Mouse (Mus musculus) heart, postnatal 0 days (tissue): Measurements from ENCODE around the gene Sirt7. TPM values are rescaled to one million over a fixed set of nuclear protein-coding genes. Genes with fewer than 3 reads are reported as not detected.

Source experiments
- ATAC-seq: fragments of 200-750 bp; cut with Nextera tagmentation; 2 replicates; pipeline ENCODE4 v1.8.0; 2017; ENCODE audit warnings: low read depth, moderate number of reproducible peaks, moderate library complexity; ENCODE audit not compliant: insufficient read depth
- DNase-seq: peaks from one replicate; pipeline ENCODE4 v3.0.0-alpha.2; 2016; ENCODE audit warnings: low spot score
- H3K27ac ChIP-seq: fragments of 300-500 bp; sonication (generic); 2 replicates; pipeline ENCODE4 v1.5.1; 2014; ENCODE audit warnings: low read depth, mild to moderate bottlenecking
- H3K27me3 ChIP-seq: fragments of 300-500 bp; sonication (generic); 2 replicates; pipeline ENCODE4 v1.6.1; 2014; ENCODE audit warnings: low read length, mixed read lengths; ENCODE audit not compliant: control insufficient read depth, insufficient read depth
- H3K36me3 ChIP-seq: fragments of 300-500 bp; sonication (generic); replicated peaks from 2 replicates; pipeline ENCODE4 v1.6.1; 2014; ENCODE audit warnings: low read length, mixed read lengths; ENCODE audit not compliant: control insufficient read depth, insufficient read depth
- H3K4me1 ChIP-seq: fragments of 300-500 bp; sonication (generic); 2 replicates; pipeline ENCODE4 v1.6.1; 2014; ENCODE audit warnings: antibody characterized with exemption; ENCODE audit not compliant: control insufficient read depth, insufficient read depth
- H3K4me2 ChIP-seq: fragments of 300-500 bp; sonication (generic); 2 replicates; pipeline ENCODE4 v1.6.1; 2014; ENCODE audit warnings: low read depth, mild to moderate bottlenecking, low read length, moderate library complexity
- H3K4me3 ChIP-seq: fragments of 300-500 bp; sonication (generic); 2 replicates; pipeline ENCODE4 v1.5.1; 2014; ENCODE audit warnings: low read depth, low read length
- H3K9ac ChIP-seq: fragments of 300-500 bp; sonication (generic); replicated peaks from 2 replicates; pipeline ENCODE4 v1.6.1; 2014; ENCODE audit warnings: low read depth, low read length, mixed read lengths
- H3K9me3 ChIP-seq: fragments of 300-500 bp; sonication (generic); replicated peaks from 2 replicates; pipeline ENCODE4 v1.6.1; 2016; ENCODE audit warnings: low read length; ENCODE audit not compliant: control insufficient read depth
- CTCF ChIP-seq: IDR thresholded peaks from 2 replicates; pipeline ENCODE4 v1.5.1; 2016; ENCODE audit warnings: antibody characterized with exemption, control low read depth, low read depth
- EP300 ChIP-seq: IDR thresholded peaks from 2 replicates; pipeline ENCODE4 v1.6.1; 2016; ENCODE audit warnings: antibody characterized with exemption, low read depth
- WGBS: fragments of 180-500 bp; shearing (Covaris S2); extraction: QIAGEN DNeasy Blood & Tissue Kit; methylation state at CpG from one replicate; pipeline ENCODE4 v1.1.7; 2014; 5-methylcytosine and 5-hydroxymethylcytosine counted together
- polyA plus RNA-seq: library from polyadenylated mRNA; unstranded; fragments of >200 nt; fragmentation: Nextera tagmentation; extraction: Ambion mirVana; gene quantifications from 2 replicates; pipeline ENCODE4 v1.2.1, GENCODE M21; 2015
- total RNA-seq: library from RNA; depleted of rRNA; stranded (reverse); fragments of >200 nt; gene quantifications from 2 replicates; pipeline ENCODE4 v1.2.3, GENCODE M21; 2014; ENCODE audit warnings: low replicate concordance

Gene Sirt7
- total and polyA plus RNA-seq, 2 experiments from 2014 or later = 14.1 to 63.2 TPM

DNA sequence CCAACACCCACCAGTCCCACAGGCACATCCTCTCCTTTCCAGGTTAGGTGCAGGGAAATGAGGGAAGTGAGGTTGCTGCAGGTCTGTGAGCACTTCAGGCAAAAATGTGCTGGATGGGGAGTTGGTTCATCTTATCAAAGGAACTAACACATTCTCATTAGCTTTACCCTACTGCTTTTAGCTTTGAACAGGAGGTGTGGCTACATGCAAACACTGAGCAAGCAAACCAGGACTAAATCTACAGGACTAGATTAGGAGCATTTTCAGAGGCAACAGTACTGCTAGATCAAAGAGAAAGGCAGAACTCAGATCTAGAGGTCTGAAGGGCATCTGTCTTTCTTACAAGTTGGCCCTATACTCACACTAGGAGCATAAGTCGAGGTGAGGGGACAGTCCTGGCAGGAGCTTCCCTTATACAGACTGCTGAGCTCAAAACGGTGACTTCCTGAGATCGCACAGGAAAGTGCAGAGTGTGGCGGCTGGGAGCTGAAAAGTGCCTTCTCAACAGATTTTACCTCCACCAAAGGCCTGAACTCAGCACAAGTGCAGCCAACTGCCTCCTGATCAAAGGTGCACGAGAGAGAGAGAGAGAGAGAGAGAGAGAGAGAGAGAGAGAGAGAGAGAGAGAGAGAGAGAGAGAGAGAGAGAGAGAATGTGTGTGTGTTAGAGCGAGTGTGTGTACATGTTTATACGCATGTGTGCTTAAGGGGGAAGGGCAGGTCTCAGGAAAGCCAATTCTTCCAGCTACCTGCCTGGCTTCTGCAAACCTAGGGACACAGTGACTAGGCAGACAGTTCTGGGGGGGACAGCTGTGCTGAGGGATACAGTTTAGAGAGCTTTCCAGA lies 6.1 kb upstream of the Sirt7 start:
- DNase-seq (no peak), ATAC-seq (no peak)
- TF ChIP-seq CTCF (no peak), EP300 (no peak)
- Histone ChIP-seq H3K36me3 (peaks cover 13% of the 10 kb centered on the region), H3K4me1 (peaks cover 31% of the 10 kb centered on the region), H3K9ac (peak overlapping the region; percentile 42; the same call in 1 of the 2 replicates), H3K27me3 (no peaks in the 10 kb centered on the region), H3K9me3 (no peaks in the 10 kb centered on the region), H3K4me3 (no peak overlapping the region), H3K4me2 (peak overlapping the region; percentile 96), H3K27ac (peak overlapping the region; percentile 63)
- WGBS = 29% methylated on average over 7 of the region's 7 CpGs

GRCm38 (mm10) chr11:120630401-120630871 lies 5.4 kb upstream of the Sirt7 start:
- H3K27me3 ChIP-seq = no peaks in the 10 kb centered on the region
- ATAC-seq = no peak
- peak overlapping the region; percentile 15; the same call in 1 of the 2 replicates for H3K4me3 ChIP-seq
- H3K36me3 ChIP-seq = peaks cover 13% of the 10 kb centered on the region
- no peaks in the 10 kb centered on the region for H3K9me3 ChIP-seq
- 34% methylated on average over 5 of the region's 5 CpGs for WGBS
- H3K4me2 ChIP-seq = peak overlapping the region; percentile 96
- no peak for DNase-seq
- peak overlapping the region; percentile 63 for H3K27ac ChIP-seq
- peak overlapping the region; percentile 42 for H3K9ac ChIP-seq
- H3K4me1 ChIP-seq = peaks cover 31% of the 10 kb centered on the region
- TF ChIP-seq CTCF (no peak), EP300 (no peak)

- H3K9ac ChIP-seq = no peak overlapping the region
- peak overlapping the region; percentile 96 for H3K4me2 ChIP-seq
- no peaks in the 10 kb centered on the region for H3K27me3 ChIP-seq
- peak overlapping the region; percentile 63 for H3K27ac ChIP-seq
- H3K4me3 ChIP-seq = peak overlapping the region; percentile 15; the same call in 1 of the 2 replicates
- 6% methylated on average over 7 of the region's 7 CpGs for WGBS
- no peaks in the 10 kb centered on the region for H3K9me3 ChIP-seq
- ATAC-seq (no peak), DNase-seq (peak; percentile 52)
- H3K4me1 ChIP-seq = peaks cover 31% of the 10 kb centered on the region
- H3K36me3 ChIP-seq = peaks cover 13% of the 10 kb centered on the region
- no peak for TF ChIP-seq EP300
- TF ChIP-seq CTCF = no peak
These were observed 4.9 kb upstream of the Sirt7 start for GRCm38 (mm10) chr11:120629911-120630310.

DNA sequence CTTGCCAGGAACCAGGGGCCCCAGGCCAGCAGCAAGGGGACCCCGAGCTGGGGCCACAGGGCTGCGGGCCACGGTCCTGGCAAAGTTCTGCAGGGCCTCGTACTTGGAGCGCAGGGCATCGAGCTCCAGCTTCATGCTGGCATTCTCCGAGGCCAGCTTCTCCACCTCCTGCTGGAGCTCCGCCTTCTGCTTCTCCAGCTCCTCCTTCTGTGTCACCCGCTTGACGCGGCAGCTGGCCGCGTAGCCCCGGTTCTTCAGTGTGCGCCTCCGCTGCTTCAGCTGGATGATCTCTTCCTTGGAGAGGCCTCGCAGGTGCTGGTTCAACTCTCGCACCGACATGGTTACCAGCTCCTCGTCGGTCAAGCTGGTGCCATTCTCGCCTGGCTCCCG lies 4.3 kb upstream of the Sirt7 start:
- Histone ChIP-seq H3K4me2 (peak overlapping the region; percentile 96; the same call in 1 of the 2 replicates), H3K9ac (no peak overlapping the region; the same call in 1 of the 2 replicates), H3K36me3 (peaks cover 13% of the 10 kb centered on the region), H3K4me3 (0 out of 2 replicates have a peak overlapping the region, but pooled peaks have one; percentile 6), H3K4me1 (peaks cover 31% of the 10 kb centered on the region), H3K27ac (peak overlapping the region; percentile 63), H3K27me3 (no peaks in the 10 kb centered on the region), H3K9me3 (no peaks in the 10 kb centered on the region)
- 75% methylated on average over 23 of the region's 23 CpGs for WGBS
- no peak for DNase-seq
- no peak for ATAC-seq
- TF ChIP-seq CTCF (no peak), EP300 (no peak)

- no peak overlapping the region for H3K9ac ChIP-seq
- TF ChIP-seq EP300 (no peak), CTCF (no peak)
- H3K4me2 ChIP-seq = no peak overlapping the region
- no peak overlapping the region for H3K27ac ChIP-seq
- H3K4me1 ChIP-seq = peaks cover 31% of the 10 kb centered on the region
- no peaks in the 10 kb centered on the region for H3K27me3 ChIP-seq
- no peak for DNase-seq
- H3K9me3 ChIP-seq = no peaks in the 10 kb centered on the region
- H3K36me3 ChIP-seq = peaks cover 13% of the 10 kb centered on the region
- no peak overlapping the region for H3K4me3 ChIP-seq
- WGBS = 94% methylated on average over 23 of the region's 23 CpGs
- no peak for ATAC-seq
These were observed 3.7 kb upstream of the Sirt7 start for GRCm38 (mm10) chr11:120628601-120629340.
